Mouse (Mus musculus): ENCODE measurements around the gene 1110004F10Rik.

Gene 1110004F10Rik

GRCm38 (mm10) chr7:116093466-116093850, 54.3 kb downstream of the 1110004F10Rik start:
- DNase-seq (ENCODE audit: low spot score in 2 of 2) = no peak

GRCm38 (mm10) chr7:116099952-116100528, 60.8 kb downstream of the 1110004F10Rik start:
- DNase-seq (ENCODE audit: low spot score in 2 of 2) = no peak

- no peak for DNase-seq (ENCODE audit: low spot score in 2 of 2)
Observed at GRCm38 (mm10) chr7:116103091-116103490, 63.9 kb downstream of the 1110004F10Rik start.

- no peak for DNase-seq (ENCODE audit: low spot score in 2 of 2)
Observed at GRCm38 (mm10) chr7:116110661-116111060, 71.5 kb downstream of the 1110004F10Rik start.

GRCm38 (mm10) chr7:116111546-116111945, 72.3 kb downstream of the 1110004F10Rik start:
- no peak for DNase-seq (ENCODE audit: low spot score in 2 of 2)

- no peak for DNase-seq (ENCODE audit: low spot score in 2 of 2)
Observed at GRCm38 (mm10) chr7:116115216-116115930, 76.2 kb downstream of the 1110004F10Rik start.

GRCm38 (mm10) chr7:116115991-116116390, 76.8 kb downstream of the 1110004F10Rik start:
- no peak for DNase-seq (ENCODE audit: low spot score in 2 of 2)

- DNase-seq (ENCODE audit: low spot score in 2 of 2) = no peak
Observed at GRCm38 (mm10) chr7:116119306-116119857, 80.2 kb downstream of the 1110004F10Rik start.

- DNase-seq (ENCODE audit: low spot score in 2 of 2) = no peak
Observed at GRCm38 (mm10) chr7:116120737-116121136, 81.5 kb downstream of the 1110004F10Rik start.

GRCm38 (mm10) chr7:116121202-116121601, 82.0 kb downstream of the 1110004F10Rik start:
- no peak for DNase-seq (ENCODE audit: low spot score in 2 of 2)

- DNase-seq (ENCODE audit: low spot score in 2 of 2) = peak in 1 of 2 experiments; percentile 32
Observed at GRCm38 (mm10) chr7:116122981-116123596, 83.9 kb downstream of the 1110004F10Rik start.

GRCm38 (mm10) chr7:116123597-116123985, 84.4 kb downstream of the 1110004F10Rik start:
- peak in 1 of 2 experiments; percentile 61 for DNase-seq (ENCODE audit: low spot score in 2 of 2)

GRCm38 (mm10) chr7:116124057-116124456, 84.9 kb downstream of the 1110004F10Rik start:
- no peak for DNase-seq (ENCODE audit: low spot score in 2 of 2)

GRCm38 (mm10) chr7:116125671-116126070, 86.5 kb downstream of the 1110004F10Rik start:
- no peak for DNase-seq (ENCODE audit: low spot score in 2 of 2)

GRCm38 (mm10) chr7:116127052-116127451, 87.9 kb downstream of the 1110004F10Rik start:
- no peak for DNase-seq (ENCODE audit: low spot score in 2 of 2)

- no peak for DNase-seq (ENCODE audit: low spot score in 2 of 2)
Observed at GRCm38 (mm10) chr7:116128286-116128685, 89.1 kb downstream of the 1110004F10Rik start.

GRCm38 (mm10) chr7:116129374-116129773, 90.2 kb downstream of the 1110004F10Rik start:
- DNase-seq (ENCODE audit: low spot score in 2 of 2) = no peak

- peak in 1 of 2 experiments; percentile 39 for DNase-seq (ENCODE audit: low spot score in 2 of 2)
Observed at GRCm38 (mm10) chr7:116131390-116131789, 92.2 kb downstream of the 1110004F10Rik start.

GRCm38 (mm10) chr7:116132078-116132477, 92.9 kb downstream of the 1110004F10Rik start:
- peak; percentile 82 to 87 for DNase-seq (ENCODE audit: low spot score in 2 of 2)

- peak in 1 of 2 experiments; percentile 21 for DNase-seq (ENCODE audit: low spot score in 2 of 2)
Observed at GRCm38 (mm10) chr7:116134413-116135292, 95.5 kb downstream of the 1110004F10Rik start.

- DNase-seq (ENCODE audit: low spot score in 2 of 2) = no peak
Observed at GRCm38 (mm10) chr7:116137149-116137548, 98.0 kb downstream of the 1110004F10Rik start.

All from frontal cortex, postnatal 36 days (tissue).